Mouse (Mus musculus) neural tube, embryonic 11.5 days (tissue): Measurements from ENCODE around the gene Gab2. TPM values are rescaled to one million over a fixed set of nuclear protein-coding genes. Genes with fewer than 3 reads are reported as not detected.
A peak's percentile ranks its signal among the peaks of the same experiment; 100 is the strongest.

Experiments
- ATAC-seq: fragments of 200-750 bp; cut with Nextera tagmentation; 2 replicates; pipeline ENCODE4 v1.8.0; 2017; ENCODE audit warnings: moderate number of reproducible peaks, mild to moderate bottlenecking, moderate TSS enrichment, moderate library complexity; ENCODE audit not compliant: insufficient read depth, low FRiP score, low TSS enrichment
- DNase-seq: peaks from one replicate; pipeline ENCODE4 v3.0.0-alpha.2; 2015; ENCODE audit warnings: low spot score
- H3K27ac ChIP-seq: fragments of 300-500 bp; sonication (generic); 2 replicates; pipeline ENCODE4 v1.5.1; 2014; ENCODE audit warnings: low read depth, mild to moderate bottlenecking, low read length
- H3K27me3 ChIP-seq: fragments of 300-500 bp; sonication (generic); 2 replicates; pipeline ENCODE4 v1.6.1; 2014; ENCODE audit warnings: mild to moderate bottlenecking, low read length, mixed read lengths; ENCODE audit not compliant: control insufficient read depth, insufficient read depth
- H3K36me3 ChIP-seq: fragments of 300-500 bp; sonication (generic); 2 replicates; pipeline ENCODE4 v1.6.1; 2014; ENCODE audit warnings: mild to moderate bottlenecking, low read length, moderate library complexity, mixed read lengths; ENCODE audit not compliant: control insufficient read depth, insufficient read depth
- H3K4me1 ChIP-seq: fragments of 300-500 bp; sonication (generic); 2 replicates; pipeline ENCODE4 v1.6.1; 2014; ENCODE audit warnings: low read length, mixed read lengths; ENCODE audit not compliant: control insufficient read depth, insufficient read depth
- H3K4me2 ChIP-seq: fragments of 300-500 bp; sonication (generic); 2 replicates; pipeline ENCODE4 v1.6.1; 2014; ENCODE audit warnings: low read depth, mild to moderate bottlenecking, moderate library complexity
- H3K4me3 ChIP-seq: fragments of 300-500 bp; sonication (generic); 2 replicates; pipeline ENCODE4 v1.5.1; 2014; ENCODE audit warnings: low read depth, low read length
- H3K9ac ChIP-seq: fragments of 300-500 bp; sonication (generic); 2 replicates; pipeline ENCODE4 v1.6.1; 2014; ENCODE audit warnings: mild to moderate bottlenecking, low read length
- H3K9me3 ChIP-seq: fragments of 300-500 bp; sonication (generic); 2 replicates; pipeline ENCODE4 v1.6.1; 2016; ENCODE audit warnings: low read length; ENCODE audit not compliant: control insufficient read depth
- WGBS: fragments of 180-500 bp; shearing (Covaris S2); extraction: QIAGEN DNeasy Blood & Tissue Kit; methylation state at CpG from one replicate; pipeline ENCODE4 v1.1.7; 2014; 5-methylcytosine and 5-hydroxymethylcytosine counted together
- polyA plus RNA-seq: library from polyadenylated mRNA; unstranded; fragments of >200 nt; fragmentation: Nextera tagmentation; extraction: Ambion mirVana; gene quantifications from 2 replicates; pipeline ENCODE4 v1.2.1, GENCODE M21; 2014

Gab2 gene
- polyA plus RNA-seq = 12.7 and 12.9 TPM in 2 replicates

GRCm38 (mm10) chr7:97081242-97081958 lies at the start of gene Gab2:
Gene Gab2 (plus strand): TSS chr7:97081586.
- Histone ChIP-seq H3K4me3 (peak within 1 kb of the TSS; percentile 94), H3K36me3 (no peaks in the 10 kb centered on the region), H3K9ac (peak within 1 kb of the TSS; percentile 93), H3K27me3 (no peaks in the 10 kb centered on the region), H3K4me1 (0 out of 2 replicates have a peak, but pooled peaks cover 2% of the 10 kb centered on the region), H3K27ac (peak within 1 kb of the TSS; percentile 84), H3K4me2 (peak within 1 kb of the TSS; percentile 74), H3K9me3 (no peaks in the 10 kb centered on the region)
- ATAC-seq (peak; percentile 83), DNase-seq (peak; percentile 81)
- under 1% methylated on average over 48 of the region's 83 CpGs for WGBS

DNA sequence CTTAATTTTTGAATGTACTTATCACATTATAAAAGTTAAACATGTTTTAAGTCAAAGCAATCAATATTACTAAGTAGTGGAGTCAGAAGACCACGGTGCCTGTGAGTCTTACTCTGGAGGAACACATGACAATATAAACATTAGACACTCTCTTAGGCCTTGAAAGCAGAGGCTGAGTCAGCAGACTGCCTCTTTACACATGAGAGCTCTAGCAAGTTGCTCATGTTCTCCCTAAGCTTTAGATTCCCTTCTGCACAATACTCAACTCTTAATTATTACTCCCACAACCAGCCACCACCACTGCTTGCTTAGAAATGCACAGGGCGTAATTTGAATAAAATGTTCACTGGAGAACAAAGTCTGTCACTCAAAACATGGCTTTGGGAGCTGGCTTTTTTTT lies 49.0 kb upstream of the Gab2 start:
- Histone ChIP-seq H3K4me2 (no peak overlapping the region), H3K4me3 (no peak overlapping the region), H3K27me3 (no peaks in the 10 kb centered on the region), H3K36me3 (no peaks in the 10 kb centered on the region), H3K9me3 (no peaks in the 10 kb centered on the region), H3K9ac (no peak overlapping the region), H3K27ac (no peak overlapping the region), H3K4me1 (no peaks in the 10 kb centered on the region)
- ATAC-seq (no peak), DNase-seq (no peak)
- 89% methylated on average over 2 of the region's 2 CpGs for WGBS

- H3K27me3 ChIP-seq = no peaks in the 10 kb centered on the region
- ATAC-seq (no peak), DNase-seq (no peak)
- no peak overlapping the region for H3K27ac ChIP-seq
- H3K9ac ChIP-seq = no peak overlapping the region
- no peaks in the 10 kb centered on the region for H3K9me3 ChIP-seq
- H3K4me1 ChIP-seq = no peaks in the 10 kb centered on the region
- H3K4me2 ChIP-seq = no peak overlapping the region
- WGBS = 62% methylated on average over 4 of the region's 4 CpGs
- H3K4me3 ChIP-seq = no peak overlapping the region
- no peaks in the 10 kb centered on the region for H3K36me3 ChIP-seq
These were observed 41.7 kb upstream of the Gab2 start for GRCm38 (mm10) chr7:97039641-97040040.

DNA sequence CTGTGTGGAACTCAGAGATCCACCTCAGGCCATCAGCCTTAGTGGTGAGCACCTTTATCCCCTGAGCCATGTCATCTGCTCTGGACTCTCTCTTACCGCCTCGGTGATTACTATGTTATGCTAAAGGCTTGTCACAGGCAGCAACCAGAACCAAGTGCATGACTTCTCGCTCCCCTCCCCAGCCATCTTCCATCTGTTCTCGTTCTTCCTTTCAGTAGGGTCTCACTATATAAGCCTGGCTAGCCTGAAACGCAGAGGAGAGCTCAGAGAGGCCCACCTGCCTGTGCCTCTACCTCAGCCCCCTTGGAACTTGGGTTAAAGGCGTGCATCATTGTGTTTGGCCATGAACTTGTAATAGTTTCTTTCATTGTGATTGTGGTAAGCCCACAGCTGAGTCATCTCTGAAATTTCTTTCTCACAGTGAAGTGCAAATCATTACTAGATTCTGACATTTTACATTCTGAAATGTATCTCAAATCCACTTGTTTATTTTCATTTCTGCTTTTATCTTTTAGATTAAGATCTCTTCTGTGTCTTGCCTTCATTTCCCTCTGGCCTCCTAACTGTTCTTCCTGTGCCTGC lies 39.4 kb upstream of the Gab2 start:
- no peak overlapping the region for H3K27ac ChIP-seq
- no peaks in the 10 kb centered on the region for H3K9me3 ChIP-seq
- H3K4me1 ChIP-seq = no peaks in the 10 kb centered on the region
- no peak overlapping the region for H3K4me3 ChIP-seq
- no peak overlapping the region for H3K4me2 ChIP-seq
- no peak overlapping the region for H3K9ac ChIP-seq
- no peaks in the 10 kb centered on the region for H3K27me3 ChIP-seq
- 86% methylated on average over 6 of the region's 6 CpGs for WGBS
- DNase-seq (no peak), ATAC-seq (no peak)
- H3K36me3 ChIP-seq = no peaks in the 10 kb centered on the region

- WGBS = 87% methylated on average over 1 of the region's 1 CpGs
- no peaks in the 10 kb centered on the region for H3K9me3 ChIP-seq
- H3K36me3 ChIP-seq = no peaks in the 10 kb centered on the region
- H3K27ac ChIP-seq = no peak overlapping the region
- H3K4me1 ChIP-seq = no peaks in the 10 kb centered on the region
- no peak overlapping the region for H3K9ac ChIP-seq
- H3K27me3 ChIP-seq = no peaks in the 10 kb centered on the region
- no peak for DNase-seq
- no peak overlapping the region for H3K4me2 ChIP-seq
- H3K4me3 ChIP-seq = no peak overlapping the region
- no peak for ATAC-seq
These were observed 38.4 kb upstream of the Gab2 start for GRCm38 (mm10) chr7:97042981-97043380.

- no peaks in the 10 kb centered on the region for H3K36me3 ChIP-seq
- no peaks in the 10 kb centered on the region for H3K9me3 ChIP-seq
- no peak overlapping the region for H3K9ac ChIP-seq
- H3K27ac ChIP-seq = no peak overlapping the region
- no peaks in the 10 kb centered on the region for H3K4me1 ChIP-seq
- 96% methylated on average over 2 of the region's 2 CpGs for WGBS
- H3K27me3 ChIP-seq = no peaks in the 10 kb centered on the region
- DNase-seq (no peak), ATAC-seq (no peak)
- H3K4me2 ChIP-seq = no peak overlapping the region
- no peak overlapping the region for H3K4me3 ChIP-seq
These were observed 20.4 kb upstream of the Gab2 start for GRCm38 (mm10) chr7:97060966-97061365.

GRCm38 (mm10) chr7:97071512-97071911 lies 9.9 kb upstream of the Gab2 start:
- ATAC-seq (no peak), DNase-seq (no peak)
- no peak overlapping the region for H3K9ac ChIP-seq
- H3K27ac ChIP-seq = no peak overlapping the region
- no peak overlapping the region for H3K4me2 ChIP-seq
- H3K4me3 ChIP-seq = no peak overlapping the region
- WGBS = 83% methylated on average over 3 of the region's 3 CpGs
- H3K36me3 ChIP-seq = no peaks in the 10 kb centered on the region
- H3K4me1 ChIP-seq = no peaks in the 10 kb centered on the region
- H3K9me3 ChIP-seq = no peaks in the 10 kb centered on the region
- no peaks in the 10 kb centered on the region for H3K27me3 ChIP-seq

DNA sequence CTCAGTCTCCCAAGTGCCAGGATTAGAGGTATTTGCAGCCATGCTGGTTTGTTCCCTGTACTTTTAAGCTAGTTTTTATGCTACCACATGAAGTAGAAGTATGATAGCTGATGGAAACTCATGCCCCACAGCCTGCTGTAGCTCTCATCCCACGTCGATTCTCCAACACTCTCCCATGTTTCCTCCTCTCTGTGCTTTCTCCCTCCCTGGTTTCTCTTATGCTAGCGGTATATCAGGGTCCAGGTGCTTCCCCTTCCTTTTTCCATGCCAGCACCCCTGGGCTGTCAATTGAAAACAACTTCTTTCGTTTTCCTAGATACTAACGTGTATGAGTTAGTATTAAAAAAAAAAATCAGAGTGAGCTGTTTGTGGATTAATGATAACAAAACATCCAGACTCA lies 9.3 kb upstream of the Gab2 start:
- Histone ChIP-seq H3K4me3 (no peak overlapping the region), H3K27me3 (no peaks in the 10 kb centered on the region), H3K4me1 (no peaks in the 10 kb centered on the region), H3K9me3 (no peaks in the 10 kb centered on the region), H3K4me2 (no peak overlapping the region), H3K9ac (no peak overlapping the region), H3K27ac (no peak overlapping the region), H3K36me3 (no peaks in the 10 kb centered on the region)
- ATAC-seq = no peak
- no peak for DNase-seq
- 90% methylated on average over 5 of the region's 5 CpGs for WGBS

DNA sequence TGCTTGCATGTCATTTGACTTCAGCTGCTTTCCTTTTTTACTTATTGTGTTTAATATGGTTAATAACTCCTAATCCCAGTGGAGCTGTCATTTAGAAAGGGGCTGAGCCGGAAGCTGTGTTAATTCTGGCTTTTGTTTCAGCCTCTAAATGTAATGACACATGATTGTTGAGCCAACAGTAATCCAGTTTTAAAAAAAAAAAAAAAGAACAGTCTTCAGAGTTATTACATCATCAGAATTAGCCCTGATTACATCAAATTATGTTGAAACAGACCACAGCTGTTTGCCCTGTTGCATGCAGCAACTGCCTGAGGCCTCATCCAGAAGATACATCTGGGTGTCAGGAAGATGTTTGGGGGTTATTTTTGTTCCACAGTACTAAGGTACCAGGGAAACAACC lies 6.4 kb upstream of the Gab2 start:
- Histone ChIP-seq H3K36me3 (no peaks in the 10 kb centered on the region), H3K4me2 (no peak overlapping the region), H3K27me3 (no peaks in the 10 kb centered on the region), H3K4me3 (no peak overlapping the region), H3K4me1 (no peaks in the 10 kb centered on the region), H3K9me3 (no peaks in the 10 kb centered on the region), H3K27ac (no peak overlapping the region), H3K9ac (no peak overlapping the region)
- 76% methylated on average over 1 of the region's 1 CpGs for WGBS
- DNase-seq (no peak), ATAC-seq (no peak)
